Mouse (Mus musculus): ENCODE measurements around the gene Uspl1. TPM values are rescaled to one million over a fixed set of nuclear protein-coding genes. Genes with fewer than 3 reads are reported as not detected.

Uspl1 gene
- polyA plus RNA-seq, 2 experiments: 8.9 to 18.6 TPM

DNA sequence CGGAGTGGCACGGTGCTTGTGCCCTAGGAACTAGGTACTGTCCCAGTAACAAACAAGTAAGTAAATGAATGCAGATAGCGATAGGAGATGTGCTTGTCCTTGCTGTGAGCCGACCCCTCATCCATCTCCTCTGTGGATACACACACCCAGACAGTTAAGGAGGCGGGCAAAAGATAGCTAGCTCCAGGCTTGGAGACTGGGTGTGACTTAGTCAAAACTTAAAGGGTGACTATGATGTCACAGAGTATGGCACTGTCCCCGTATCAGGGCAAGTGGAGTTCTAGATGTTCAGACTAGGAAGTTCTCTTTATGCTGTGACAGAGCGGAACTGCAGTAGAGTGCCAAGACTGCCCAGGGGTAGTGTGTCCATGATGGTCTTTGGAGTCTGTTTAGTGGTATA lies 37.5 kb upstream of the Uspl1 start:
- WGBS (ENCODE audit: insufficient replicate concordance): 60% methylated on average over 7 of the region's 7 CpGs
- Histone ChIP-seq H3K9ac (replicated peaks) (no peak overlapping the region), H3K4me3 (ENCODE audit: insufficient read depth in 1 of 2, low read depth in 2 of 2, low read length in 2 of 2) (no peak overlapping the region), H3K4me1 (replicated peaks; ENCODE audit: control insufficient read depth in 2 of 2, insufficient read depth in 2 of 2, low read length in 1 of 2) (peaks cover 0 to 10% of the 10 kb centered on the region in 2 experiments; a peak in 3 of 4 replicates), H3K4me2 (ENCODE audit: low read depth) (no peak overlapping the region), H3K27ac (no peak overlapping the region), H3K9me3 (ENCODE audit: control insufficient read depth, low read length) (no peaks in the 10 kb centered on the region), H3K27me3 (ENCODE audit: control insufficient read depth, insufficient read depth, low read length) (no peaks in the 10 kb centered on the region), H3K36me3 (replicated peaks; ENCODE audit: control insufficient read depth, insufficient read depth, low read depth) (no peaks in the 10 kb centered on the region)
- no peak for TF ChIP-seq EP300 (IDR thresholded peaks at IDR 0.05; ENCODE audit: low read depth)
- TF ChIP-seq CTCF (IDR thresholded peaks at IDR 0.05; ENCODE audit: low read depth): no peak
- ATAC-seq (ENCODE audit: insufficient read depth) (peak; percentile 55), DNase-seq (ENCODE audit: low read depth in 3 of 3, low spot score in 3 of 3) (no peak)

DNA sequence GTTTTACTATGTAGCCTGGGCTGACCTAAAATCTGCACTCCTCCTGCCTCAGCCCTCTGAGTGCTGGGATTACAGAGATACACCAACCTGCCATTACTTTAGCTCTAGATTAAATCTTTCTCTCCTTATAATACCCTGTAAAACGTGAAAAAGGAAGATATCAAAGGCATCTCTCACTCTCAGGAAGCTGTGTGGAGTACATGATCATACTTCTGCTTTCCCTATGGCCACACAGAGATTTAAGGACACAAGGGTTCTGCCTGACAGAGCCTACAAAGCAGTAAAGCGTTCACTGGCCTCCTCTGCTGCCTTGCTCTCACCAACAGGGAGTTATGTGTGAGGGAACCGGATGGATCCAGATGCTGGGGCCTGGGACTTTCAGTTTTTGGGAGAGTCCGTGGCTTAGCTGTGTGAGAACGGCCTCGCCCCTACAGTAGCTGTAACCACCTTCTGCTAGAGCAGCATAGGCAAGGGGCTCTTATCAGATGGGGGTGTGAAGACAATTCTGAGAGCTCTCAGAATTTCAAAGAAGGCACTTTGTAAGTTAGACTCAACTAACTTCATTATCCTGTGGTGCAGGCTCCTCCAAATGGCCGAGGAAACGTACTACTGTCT lies 36.7 kb upstream of the Uspl1 start:
- H3K4me2 ChIP-seq (ENCODE audit: low read depth): no peak overlapping the region
- 27% methylated on average over 8 of the region's 8 CpGs for WGBS (ENCODE audit: insufficient replicate concordance)
- no peak for TF ChIP-seq EP300 (IDR thresholded peaks at IDR 0.05; ENCODE audit: low read depth)
- no peaks in the 10 kb centered on the region for H3K9me3 ChIP-seq (ENCODE audit: control insufficient read depth, low read length)
- H3K27me3 ChIP-seq (ENCODE audit: control insufficient read depth, insufficient read depth, low read length): no peaks in the 10 kb centered on the region
- no peak overlapping the region for H3K27ac ChIP-seq
- no peak for DNase-seq (ENCODE audit: low read depth in 3 of 3, low spot score in 3 of 3)
- H3K4me3 ChIP-seq (ENCODE audit: insufficient read depth in 1 of 2, low read depth in 2 of 2, low read length in 2 of 2): no peak overlapping the region
- H3K9ac ChIP-seq (replicated peaks): no peak overlapping the region
- ATAC-seq (ENCODE audit: insufficient read depth): no peak
- H3K4me1 ChIP-seq (replicated peaks; ENCODE audit: control insufficient read depth in 2 of 2, insufficient read depth in 2 of 2, low read length in 1 of 2): peaks cover 0 to 10% of the 10 kb centered on the region in 2 experiments; a peak in 3 of 4 replicates
- no peaks in the 10 kb centered on the region for H3K36me3 ChIP-seq (replicated peaks; ENCODE audit: control insufficient read depth, insufficient read depth, low read depth)

DNA sequence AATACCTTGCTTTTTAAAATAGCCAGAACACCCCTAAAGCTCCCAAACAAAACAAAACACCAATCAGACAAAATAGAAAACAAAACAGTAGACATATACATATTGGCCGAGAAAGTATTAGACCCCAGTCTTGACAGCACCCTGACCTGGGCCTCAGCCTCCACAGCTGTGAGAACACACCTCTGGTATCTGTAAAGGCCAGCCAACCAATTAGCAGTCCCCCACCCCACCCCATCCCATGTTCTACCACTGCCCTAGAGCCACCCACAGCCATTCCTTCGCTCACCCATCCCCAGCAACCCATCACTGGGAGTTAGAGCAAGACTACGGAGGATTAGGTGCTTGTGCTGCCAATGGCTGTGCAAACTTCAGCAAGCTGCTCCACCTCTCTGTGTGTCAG lies 33.3 kb upstream of the Uspl1 start:
- DNase-seq (ENCODE audit: low read depth in 3 of 3, low spot score in 3 of 3): no peak
- Histone ChIP-seq H3K4me2 (ENCODE audit: low read depth) (no peak overlapping the region), H3K4me3 (ENCODE audit: insufficient read depth in 1 of 2, low read depth in 2 of 2, low read length in 2 of 2) (no peak overlapping the region), H3K9ac (replicated peaks) (no peak overlapping the region), H3K36me3 (replicated peaks; ENCODE audit: control insufficient read depth, insufficient read depth, low read depth) (no peaks in the 10 kb centered on the region), H3K9me3 (ENCODE audit: control insufficient read depth, low read length) (no peaks in the 10 kb centered on the region), H3K27me3 (ENCODE audit: control insufficient read depth, insufficient read depth, low read length) (no peaks in the 10 kb centered on the region), H3K4me1 (replicated peaks; ENCODE audit: control insufficient read depth in 2 of 2, insufficient read depth in 2 of 2, low read length in 1 of 2) (peaks cover 0 to 10% of the 10 kb centered on the region in 2 experiments; a peak in 3 of 4 replicates), H3K27ac (no peak overlapping the region)
- TF ChIP-seq EP300 (IDR thresholded peaks at IDR 0.05; ENCODE audit: low read depth) (no peak), CTCF (IDR thresholded peaks at IDR 0.05; ENCODE audit: low read depth) (no peak)
- peak; percentile 53; the same call in 1 of the 2 replicates for ATAC-seq (ENCODE audit: insufficient read depth)
- WGBS (ENCODE audit: insufficient replicate concordance): 78% methylated on average over 3 of the region's 3 CpGs

DNA sequence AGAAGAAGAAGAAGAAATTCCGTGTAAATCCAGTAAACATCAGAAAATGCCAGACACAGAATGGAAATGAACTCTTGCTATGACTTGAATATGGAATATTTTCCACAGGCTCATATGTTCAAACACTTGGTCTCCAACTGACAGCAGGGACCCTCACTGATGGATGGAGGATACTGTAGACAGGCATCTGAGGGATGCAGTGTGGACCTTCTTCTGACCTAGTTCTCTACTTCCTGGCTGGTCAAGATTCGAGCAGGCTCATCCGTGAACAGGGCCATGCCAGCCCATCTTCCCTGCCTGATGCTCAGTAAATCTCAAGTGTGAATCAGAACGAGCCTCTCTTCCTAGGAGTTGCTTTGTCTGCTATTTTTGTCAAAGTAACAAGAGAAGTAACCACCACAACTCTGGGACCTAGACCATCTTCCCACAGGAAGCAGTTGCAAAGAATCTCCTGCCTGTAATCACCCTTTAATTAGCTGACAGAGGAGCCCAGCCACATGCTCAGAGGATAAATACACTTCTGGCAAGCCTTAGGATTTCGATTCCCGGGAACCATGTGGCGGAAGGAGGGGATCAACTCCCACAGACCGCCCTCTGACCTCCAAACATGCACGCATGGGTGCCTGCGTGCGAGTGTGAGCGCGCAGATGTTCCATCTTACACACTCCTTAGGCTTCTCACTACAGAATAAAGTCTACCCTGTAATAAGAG lies 31.9 kb upstream of the Uspl1 start:
- Histone ChIP-seq H3K4me3 (ENCODE audit: insufficient read depth in 1 of 2, low read depth in 2 of 2, low read length in 2 of 2) (no peak overlapping the region), H3K4me1 (replicated peaks; ENCODE audit: control insufficient read depth in 2 of 2, insufficient read depth in 2 of 2, low read length in 1 of 2) (peaks cover 0 to 4% of the 10 kb centered on the region in 2 experiments; a peak in 3 of 4 replicates), H3K9ac (replicated peaks) (no peak overlapping the region), H3K27me3 (ENCODE audit: control insufficient read depth, insufficient read depth, low read length) (no peaks in the 10 kb centered on the region), H3K36me3 (replicated peaks; ENCODE audit: control insufficient read depth, insufficient read depth, low read depth) (no peaks in the 10 kb centered on the region), H3K27ac (no peak overlapping the region), H3K4me2 (ENCODE audit: low read depth) (no peak overlapping the region), H3K9me3 (ENCODE audit: control insufficient read depth, low read length) (no peaks in the 10 kb centered on the region)
- 70% methylated on average over 13 of the region's 13 CpGs for WGBS (ENCODE audit: insufficient replicate concordance)
- no peak for DNase-seq (ENCODE audit: low read depth in 3 of 3, low spot score in 3 of 3)
- ATAC-seq (ENCODE audit: insufficient read depth): no peak
- TF ChIP-seq CTCF (IDR thresholded peaks at IDR 0.05; ENCODE audit: low read depth) (no peak), EP300 (IDR thresholded peaks at IDR 0.05; ENCODE audit: low read depth) (no peak)

DNA sequence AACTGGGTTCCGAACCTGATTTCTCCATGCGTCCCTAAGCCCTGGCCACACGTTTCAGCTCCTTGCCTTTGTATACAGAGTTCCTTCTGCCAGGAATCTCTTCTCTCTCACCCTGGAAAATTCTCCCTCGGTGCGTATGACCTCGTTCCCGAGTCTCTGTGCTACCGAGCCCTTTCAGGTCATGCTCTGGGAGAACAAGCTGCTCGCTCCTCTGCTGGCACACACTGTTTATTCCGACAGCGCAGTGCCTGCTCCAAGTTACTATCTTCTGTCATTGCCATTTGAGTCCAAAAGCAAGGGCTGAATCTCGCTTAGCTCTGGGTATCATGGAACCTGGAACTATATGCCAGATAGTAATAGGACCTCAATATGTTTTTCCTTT lies 31.4 kb upstream of the Uspl1 start:
- DNase-seq (ENCODE audit: low read depth in 3 of 3, low spot score in 3 of 3): no peak
- no peak overlapping the region for H3K27ac ChIP-seq
- H3K4me2 ChIP-seq (ENCODE audit: low read depth): no peak overlapping the region

More for the DNA sequence above, 31.4 kb upstream of the Uspl1 start:
- 75% methylated on average over 12 of the region's 12 CpGs for WGBS (ENCODE audit: insufficient replicate concordance)
- Histone ChIP-seq H3K4me1 (replicated peaks; ENCODE audit: control insufficient read depth in 2 of 2, insufficient read depth in 2 of 2, low read length in 1 of 2) (no peaks in the 10 kb centered on the region; a peak in 2 of 4 replicates), H3K4me3 (ENCODE audit: insufficient read depth in 1 of 2, low read depth in 2 of 2, low read length in 2 of 2) (no peak overlapping the region), H3K9me3 (ENCODE audit: control insufficient read depth, low read length) (no peaks in the 10 kb centered on the region), H3K27me3 (ENCODE audit: control insufficient read depth, insufficient read depth, low read length) (no peaks in the 10 kb centered on the region), H3K36me3 (replicated peaks; ENCODE audit: control insufficient read depth, insufficient read depth, low read depth) (no peaks in the 10 kb centered on the region), H3K9ac (replicated peaks) (no peak overlapping the region)
- TF ChIP-seq EP300 (IDR thresholded peaks at IDR 0.05; ENCODE audit: low read depth) (no peak), CTCF (IDR thresholded peaks at IDR 0.05; ENCODE audit: low read depth) (no peak)
- no peak for ATAC-seq (ENCODE audit: insufficient read depth)

Data from liver, embryonic 14.5 days (tissue).